Mouse (Mus musculus) heart, postnatal 0 days (tissue): ENCODE measurements at regions not wholly inside any gene's neighbourhood (a gene's known extent, or its start where the extent isn't known, plus 50 kb on each side); places are given as distances from the start of the nearest gene placed in this dataset.

Experiments
- ATAC-seq: fragments of 200-750 bp; cut with Nextera tagmentation; 2 replicates; pipeline ENCODE4 v1.8.0; 2017; ENCODE audit warnings: low read depth, moderate number of reproducible peaks, moderate library complexity; ENCODE audit not compliant: insufficient read depth
- DNase-seq: peaks from one replicate; pipeline ENCODE4 v3.0.0-alpha.2; 2016; ENCODE audit warnings: low spot score
- H3K27ac ChIP-seq: fragments of 300-500 bp; sonication (generic); 2 replicates; pipeline ENCODE4 v1.5.1; 2014; ENCODE audit warnings: low read depth, mild to moderate bottlenecking
- H3K27me3 ChIP-seq: fragments of 300-500 bp; sonication (generic); 2 replicates; pipeline ENCODE4 v1.6.1; 2014; ENCODE audit warnings: low read length, mixed read lengths; ENCODE audit not compliant: control insufficient read depth, insufficient read depth
- H3K36me3 ChIP-seq: fragments of 300-500 bp; sonication (generic); replicated peaks from 2 replicates; pipeline ENCODE4 v1.6.1; 2014; ENCODE audit warnings: low read length, mixed read lengths; ENCODE audit not compliant: control insufficient read depth, insufficient read depth
- H3K4me1 ChIP-seq: fragments of 300-500 bp; sonication (generic); 2 replicates; pipeline ENCODE4 v1.6.1; 2014; ENCODE audit warnings: antibody characterized with exemption; ENCODE audit not compliant: control insufficient read depth, insufficient read depth
- H3K4me2 ChIP-seq: fragments of 300-500 bp; sonication (generic); 2 replicates; pipeline ENCODE4 v1.6.1; 2014; ENCODE audit warnings: low read depth, mild to moderate bottlenecking, low read length, moderate library complexity
- H3K4me3 ChIP-seq: fragments of 300-500 bp; sonication (generic); 2 replicates; pipeline ENCODE4 v1.5.1; 2014; ENCODE audit warnings: low read depth, low read length
- H3K9ac ChIP-seq: fragments of 300-500 bp; sonication (generic); replicated peaks from 2 replicates; pipeline ENCODE4 v1.6.1; 2014; ENCODE audit warnings: low read depth, low read length, mixed read lengths
- H3K9me3 ChIP-seq: fragments of 300-500 bp; sonication (generic); replicated peaks from 2 replicates; pipeline ENCODE4 v1.6.1; 2016; ENCODE audit warnings: low read length; ENCODE audit not compliant: control insufficient read depth
- CTCF ChIP-seq: IDR thresholded peaks from 2 replicates; pipeline ENCODE4 v1.5.1; 2016; ENCODE audit warnings: antibody characterized with exemption, control low read depth, low read depth
- EP300 ChIP-seq: IDR thresholded peaks from 2 replicates; pipeline ENCODE4 v1.6.1; 2016; ENCODE audit warnings: antibody characterized with exemption, low read depth
- WGBS: fragments of 180-500 bp; shearing (Covaris S2); extraction: QIAGEN DNeasy Blood & Tissue Kit; methylation state at CpG from one replicate; pipeline ENCODE4 v1.1.7; 2014; 5-methylcytosine and 5-hydroxymethylcytosine counted together

GRCm38 (mm10) chr8:8103492-8103891 lies 557.5 kb downstream of the Efnb2 start:
- TF ChIP-seq CTCF (no peak), EP300 (no peak)
- H3K9me3 ChIP-seq: no peaks in the 10 kb centered on the region
- WGBS: 79% methylated on average over 3 of the region's 3 CpGs
- no peaks in the 10 kb centered on the region for H3K36me3 ChIP-seq
- H3K9ac ChIP-seq: no peak overlapping the region
- no peak overlapping the region for H3K4me2 ChIP-seq
- no peak overlapping the region for H3K4me3 ChIP-seq
- no peaks in the 10 kb centered on the region for H3K4me1 ChIP-seq
- DNase-seq (no peak), ATAC-seq (no peak)
- no peaks in the 10 kb centered on the region for H3K27me3 ChIP-seq
- H3K27ac ChIP-seq: no peak overlapping the region

GRCm38 (mm10) chr8:8102010-8102727 lies 558.9 kb downstream of the Efnb2 start:
- no peak overlapping the region for H3K4me3 ChIP-seq
- DNase-seq (no peak), ATAC-seq (no peak)
- H3K36me3 ChIP-seq: no peaks in the 10 kb centered on the region
- no peaks in the 10 kb centered on the region for H3K27me3 ChIP-seq
- WGBS: 72% methylated on average over 6 of the region's 6 CpGs
- no peaks in the 10 kb centered on the region for H3K4me1 ChIP-seq
- H3K9ac ChIP-seq: no peak overlapping the region
- no peak overlapping the region for H3K27ac ChIP-seq
- TF ChIP-seq CTCF (no peak), EP300 (no peak)
- no peaks in the 10 kb centered on the region for H3K9me3 ChIP-seq
- no peak overlapping the region for H3K4me2 ChIP-seq

- ATAC-seq: no peak
- no peak overlapping the region for H3K4me3 ChIP-seq
- no peaks in the 10 kb centered on the region for H3K9me3 ChIP-seq
- H3K9ac ChIP-seq: no peak overlapping the region
- no peaks in the 10 kb centered on the region for H3K36me3 ChIP-seq
- no peaks in the 10 kb centered on the region for H3K4me1 ChIP-seq
- no peak for DNase-seq
- TF ChIP-seq CTCF: no peak
- no peak for TF ChIP-seq EP300
- H3K27ac ChIP-seq: no peak overlapping the region
- no peak overlapping the region for H3K4me2 ChIP-seq
- no peaks in the 10 kb centered on the region for H3K27me3 ChIP-seq
Observed at GRCm38 (mm10) chr8:8092551-8092950, 568.5 kb downstream of the Efnb2 start.

- no peak overlapping the region for H3K4me3 ChIP-seq
- H3K4me1 ChIP-seq: no peaks in the 10 kb centered on the region
- H3K9ac ChIP-seq: no peak overlapping the region
- H3K36me3 ChIP-seq: no peaks in the 10 kb centered on the region
- no peaks in the 10 kb centered on the region for H3K9me3 ChIP-seq
- ATAC-seq (no peak), DNase-seq (no peak)
- TF ChIP-seq EP300: no peak
- no peak for TF ChIP-seq CTCF
- 53% methylated on average over 2 of the region's 2 CpGs for WGBS
- H3K4me2 ChIP-seq: no peak overlapping the region
- no peak overlapping the region for H3K27ac ChIP-seq
- no peaks in the 10 kb centered on the region for H3K27me3 ChIP-seq
Observed at GRCm38 (mm10) chr8:8084652-8085051, 576.4 kb downstream of the Efnb2 start.

GRCm38 (mm10) chr8:8064074-8064473 lies 597.0 kb downstream of the Efnb2 start:
- DNase-seq (no peak), ATAC-seq (no peak)
- no peak overlapping the region for H3K27ac ChIP-seq
- H3K4me2 ChIP-seq: no peak overlapping the region
- 88% methylated on average over 2 of the region's 2 CpGs for WGBS
- TF ChIP-seq EP300 (no peak), CTCF (no peak)
- H3K27me3 ChIP-seq: no peaks in the 10 kb centered on the region
- no peak overlapping the region for H3K9ac ChIP-seq
- no peaks in the 10 kb centered on the region for H3K36me3 ChIP-seq
- no peaks in the 10 kb centered on the region for H3K9me3 ChIP-seq
- no peak overlapping the region for H3K4me3 ChIP-seq
- H3K4me1 ChIP-seq: no peaks in the 10 kb centered on the region

- no peaks in the 10 kb centered on the region for H3K36me3 ChIP-seq
- no peak overlapping the region for H3K9ac ChIP-seq
- no peak for ATAC-seq
- WGBS: 78% methylated on average over 4 of the region's 4 CpGs
- H3K4me3 ChIP-seq: no peak overlapping the region
- H3K27me3 ChIP-seq: no peaks in the 10 kb centered on the region
- no peak for DNase-seq
- H3K4me1 ChIP-seq: no peaks in the 10 kb centered on the region
- no peaks in the 10 kb centered on the region for H3K9me3 ChIP-seq
- TF ChIP-seq EP300: no peak
- TF ChIP-seq CTCF: no peak
- no peak overlapping the region for H3K27ac ChIP-seq
- no peak overlapping the region for H3K4me2 ChIP-seq
Observed at GRCm38 (mm10) chr8:8054224-8054916, 606.7 kb downstream of the Efnb2 start.
